8 mouse cellular contexts compared by ENCODE assay signal in the genomic region with DNA sequence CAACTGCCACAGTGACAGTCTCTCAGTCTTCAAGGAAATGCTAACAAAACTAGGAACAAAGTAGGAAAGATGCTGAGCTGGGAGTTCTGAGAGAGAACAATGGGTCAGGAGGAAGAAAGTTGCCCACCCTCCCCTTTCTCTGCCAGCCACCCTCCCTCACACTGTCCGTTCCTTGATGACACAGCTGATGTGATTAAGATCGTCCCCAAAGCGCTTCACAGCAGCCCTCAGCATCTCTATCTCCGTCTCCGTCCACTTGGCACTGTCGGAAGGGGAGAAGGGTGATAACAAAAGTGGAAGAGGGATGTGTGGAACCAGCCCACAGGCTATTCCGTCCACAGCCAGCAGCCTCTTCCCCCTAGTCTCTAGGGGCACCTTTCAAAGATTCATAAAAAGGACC. TPM values are rescaled to one million over a fixed set of nuclear protein-coding genes. Genes with fewer than 3 reads are reported as not detected.
DNase-seq lines count a peak whose midpoint lies in the region; ATAC-seq and TF ChIP-seq lines count a peak whose summit lies in the region.

No protein-coding gene starts in this region.

- H3K9me3 ChIP-seq in lung, embryonic 16.5 days (ENCODE audit: control insufficient read depth, low read length), result no peaks in the 10 kb centered on the region
- H3K9me3 ChIP-seq in embryonic facial prominence, embryonic 15.5 days (replicated peaks), result no peaks in the 10 kb centered on the region
- no peaks in the 10 kb centered on the region for H3K9me3 ChIP-seq in kidney, postnatal 0 days (replicated peaks; ENCODE audit: low read length)
- H3K9me3 ChIP-seq in neural tube, embryonic 12.5 days, result no peaks in the 10 kb centered on the region

- peak overlapping the region; percentile 100 for H3K4me3 ChIP-seq in lung, embryonic 16.5 days (ENCODE audit: low read length)
- peak overlapping the region; percentile 76 for H3K4me3 ChIP-seq in embryonic facial prominence, embryonic 15.5 days (replicated peaks)
- peak overlapping the region; percentile 71 for H3K4me3 ChIP-seq in kidney, postnatal 0 days (replicated peaks; ENCODE audit: low read depth, low read length)
- peak overlapping the region; percentile 91 for H3K4me3 ChIP-seq in neural tube, embryonic 12.5 days

- peak overlapping the region; percentile 98 for H3K9ac ChIP-seq in lung, embryonic 16.5 days (ENCODE audit: low read length)
- peak overlapping the region; percentile 79; the same call in 1 of the 2 replicates for H3K9ac ChIP-seq in embryonic facial prominence, embryonic 15.5 days
- H3K9ac ChIP-seq in kidney, postnatal 0 days (ENCODE audit: low read depth, low read length), result peak overlapping the region; percentile 73; the same call in 1 of the 2 replicates
- H3K9ac ChIP-seq in neural tube, embryonic 12.5 days, result peak overlapping the region; percentile 83; the same call in 1 of the 2 replicates

- DNase-seq in lung, adult 18-20 months, result no peak
- DNase-seq in kidney, postnatal 0 days (ENCODE audit: low spot score), result no peak
- DNase-seq in spleen, adult 18-20 months, result no peak
- no peak for DNase-seq in MN1 (ENCODE audit: low spot score)
- DNase-seq in embryo, embryonic 11 days, result no peak

- H3K27me3 ChIP-seq in lung, embryonic 16.5 days (ENCODE audit: control insufficient read depth, insufficient read depth, low read depth, low read length), result no peaks in the 10 kb centered on the region
- H3K27me3 ChIP-seq in embryonic facial prominence, embryonic 15.5 days, result no peaks in the 10 kb centered on the region
- no peaks in the 10 kb centered on the region for H3K27me3 ChIP-seq in kidney, postnatal 0 days (ENCODE audit: insufficient read depth, low read length)
- H3K27me3 ChIP-seq in neural tube, embryonic 12.5 days (replicated peaks), result no peaks in the 10 kb centered on the region

- WGBS in lung, embryonic 16.5 days, result 17% methylated on average over 7 of the region's 7 CpGs
- 40% methylated on average over 7 of the region's 7 CpGs for WGBS in embryonic facial prominence, embryonic 15.5 days
- 36% methylated on average over 7 of the region's 7 CpGs for WGBS in kidney, postnatal 0 days
- WGBS in neural tube, embryonic 12.5 days, result 43% methylated on average over 7 of the region's 7 CpGs

- no peak for TF ChIP-seq CTCF in kidney, postnatal 0 days (IDR thresholded peaks at IDR 0.05; ENCODE audit: low read depth)

- no peak for ATAC-seq in lung, embryonic 16.5 days (ENCODE audit: low read depth)
- no peak for ATAC-seq in embryonic facial prominence, embryonic 15.5 days (ENCODE audit: insufficient number of reproducible peaks, low FRiP score, low TSS enrichment, low read depth)
- no peak for ATAC-seq in kidney, postnatal 0 days (replicated peaks; ENCODE audit: low FRiP score, low read depth)
- no peak for ATAC-seq in neural tube, embryonic 12.5 days (ENCODE audit: low FRiP score, low read depth)

- peak overlapping the region; percentile 62 for H3K4me2 ChIP-seq in lung, embryonic 16.5 days (ENCODE audit: low read depth, low read length)
- H3K4me2 ChIP-seq in embryonic facial prominence, embryonic 15.5 days (replicated peaks), result peak overlapping the region; percentile 91
- peak overlapping the region; percentile 93 for H3K4me2 ChIP-seq in kidney, postnatal 0 days (ENCODE audit: low read length)
- peak overlapping the region; percentile 95 for H3K4me2 ChIP-seq in neural tube, embryonic 12.5 days (replicated peaks)

- peaks cover 11% of the 10 kb centered on the region for H3K36me3 ChIP-seq in lung, embryonic 16.5 days (ENCODE audit: control insufficient read depth, insufficient read depth, low read length)
- H3K36me3 ChIP-seq in embryonic facial prominence, embryonic 15.5 days, result peaks cover 12% of the 10 kb centered on the region; the same call in 1 of the 2 replicates
- H3K36me3 ChIP-seq in kidney, postnatal 0 days (ENCODE audit: insufficient read depth, low read length), result peaks cover 10% of the 10 kb centered on the region; the same call in 1 of the 2 replicates
- peaks cover 16% of the 10 kb centered on the region for H3K36me3 ChIP-seq in neural tube, embryonic 12.5 days

- peak overlapping the region; percentile 83 for H3K27ac ChIP-seq in lung, embryonic 16.5 days (ENCODE audit: low read length)
- H3K27ac ChIP-seq in embryonic facial prominence, embryonic 15.5 days (replicated peaks), result peak overlapping the region; percentile 95
- peak overlapping the region; percentile 95 for H3K27ac ChIP-seq in kidney, postnatal 0 days
- H3K27ac ChIP-seq in neural tube, embryonic 12.5 days, result no peak overlapping the region

- H3K4me1 ChIP-seq in lung, embryonic 16.5 days (replicated peaks; ENCODE audit: control insufficient read depth, insufficient read depth, low read length), result peaks cover 27% of the 10 kb centered on the region
- peaks cover 60% of the 10 kb centered on the region for H3K4me1 ChIP-seq in embryonic facial prominence, embryonic 15.5 days
- H3K4me1 ChIP-seq in kidney, postnatal 0 days (replicated peaks; ENCODE audit: insufficient read depth, low read length), result peaks cover 19% of the 10 kb centered on the region
- peaks cover 31% of the 10 kb centered on the region for H3K4me1 ChIP-seq in neural tube, embryonic 12.5 days

RNA-seq across cellular contexts. Expression of a gene that starts 1.0 kb away (rescaled TPM):
- 163 and 167 TPM in 2 replicates for polyA plus RNA-seq in lung, embryonic 16.5 days (2015; fragmentation: Nextera tagmentation; extraction: Ambion mirVana)
- 157 and 177 TPM in 2 replicates for polyA plus RNA-seq in embryonic facial prominence, embryonic 15.5 days (2015; fragmentation: Nextera tagmentation; extraction: Ambion mirVana)
- polyA plus RNA-seq in kidney, postnatal 0 days (2015; fragmentation: Nextera tagmentation; extraction: Ambion mirVana), result 147 and 150 TPM in 2 replicates
- polyA plus RNA-seq in neural tube, embryonic 12.5 days (2016; fragmentation: Nextera tagmentation; extraction: Ambion mirVana), result 169 and 183 TPM in 2 replicates

RNA-seq across cellular contexts. Expression of a gene that starts 2.9 kb away (rescaled TPM):
- 10.3 and 10.7 TPM in 2 replicates for polyA plus RNA-seq in lung, embryonic 16.5 days (2015; fragmentation: Nextera tagmentation; extraction: Ambion mirVana)
- 9.5 and 12.0 TPM in 2 replicates for polyA plus RNA-seq in embryonic facial prominence, embryonic 15.5 days (2015; fragmentation: Nextera tagmentation; extraction: Ambion mirVana)
- 15.6 and 15.9 TPM in 2 replicates for polyA plus RNA-seq in kidney, postnatal 0 days (2015; fragmentation: Nextera tagmentation; extraction: Ambion mirVana)
- 14.4 and 15.2 TPM in 2 replicates for polyA plus RNA-seq in neural tube, embryonic 12.5 days (2016; fragmentation: Nextera tagmentation; extraction: Ambion mirVana)

RNA-seq across cellular contexts. Expression of a gene that starts 2.9 kb away (rescaled TPM):
- 249 and 250 TPM in 2 replicates for polyA plus RNA-seq in lung, embryonic 16.5 days (2015; fragmentation: Nextera tagmentation; extraction: Ambion mirVana)
- polyA plus RNA-seq in embryonic facial prominence, embryonic 15.5 days (2015; fragmentation: Nextera tagmentation; extraction: Ambion mirVana), result 231 and 240 TPM in 2 replicates
- polyA plus RNA-seq in kidney, postnatal 0 days (2015; fragmentation: Nextera tagmentation; extraction: Ambion mirVana), result 455 and 492 TPM in 2 replicates
- polyA plus RNA-seq in neural tube, embryonic 12.5 days (2016; fragmentation: Nextera tagmentation; extraction: Ambion mirVana), result 231 and 245 TPM in 2 replicates

RNA-seq across cellular contexts. Expression of a gene that starts 7.1 kb away (rescaled TPM):
- polyA plus RNA-seq in lung, embryonic 16.5 days (2015; fragmentation: Nextera tagmentation; extraction: Ambion mirVana), result 36.2 and 37.1 TPM in 2 replicates
- 11.9 and 12.4 TPM in 2 replicates for polyA plus RNA-seq in embryonic facial prominence, embryonic 15.5 days (2015; fragmentation: Nextera tagmentation; extraction: Ambion mirVana)
- polyA plus RNA-seq in kidney, postnatal 0 days (2015; fragmentation: Nextera tagmentation; extraction: Ambion mirVana), result 22.0 TPM in 2 replicates
- polyA plus RNA-seq in neural tube, embryonic 12.5 days (2016; fragmentation: Nextera tagmentation; extraction: Ambion mirVana), result 6.9 TPM in 2 replicates

RNA-seq across cellular contexts. Expression of a gene that starts 15.9 kb away (rescaled TPM):
- polyA plus RNA-seq in lung, embryonic 16.5 days (2015; fragmentation: Nextera tagmentation; extraction: Ambion mirVana), result 6.0 and 6.9 TPM in 2 replicates
- polyA plus RNA-seq in embryonic facial prominence, embryonic 15.5 days (2015; fragmentation: Nextera tagmentation; extraction: Ambion mirVana), result 10.3 and 13.2 TPM in 2 replicates
- 20.6 and 21.4 TPM in 2 replicates for polyA plus RNA-seq in kidney, postnatal 0 days (2015; fragmentation: Nextera tagmentation; extraction: Ambion mirVana)
- 13.6 and 16.3 TPM in 2 replicates for polyA plus RNA-seq in neural tube, embryonic 12.5 days (2016; fragmentation: Nextera tagmentation; extraction: Ambion mirVana)
